Mouse (Mus musculus) hindbrain, embryonic 15.5 days (tissue): ENCODE measurements at regions not wholly inside any gene's neighbourhood (a gene's known extent, or its start where the extent isn't known, plus 50 kb on each side); places are given as distances from the start of the nearest gene placed in this dataset.
A peak's percentile ranks its signal among the peaks of the same experiment; 100 is the strongest.

ENCODE experiments used
- ATAC-seq: fragments of 200-750 bp; cut with Nextera tagmentation; 2 replicates; pipeline ENCODE4 v1.8.0; 2017; ENCODE audit warnings: low read depth, moderate number of reproducible peaks, moderate TSS enrichment; ENCODE audit not compliant: low FRiP score
- H3K27ac ChIP-seq: fragments of 300-500 bp; sonication (generic); replicated peaks from 2 replicates; pipeline ENCODE4 v1.5.1; 2015; ENCODE audit warnings: mild to moderate bottlenecking, inconsistent platforms
- H3K27me3 ChIP-seq: fragments of 300-500 bp; sonication (generic); 2 replicates; pipeline ENCODE4 v1.6.1; 2015; ENCODE audit warnings: control low read depth, inconsistent platforms
- H3K36me3 ChIP-seq: fragments of 300-500 bp; sonication (generic); 2 replicates; pipeline ENCODE4 v1.6.1; 2015; ENCODE audit warnings: control low read depth, inconsistent platforms
- H3K4me1 ChIP-seq: fragments of 300-500 bp; sonication (generic); replicated peaks from 2 replicates; pipeline ENCODE4 v1.6.1; 2015; ENCODE audit warnings: control low read depth, inconsistent platforms
- H3K4me2 ChIP-seq: fragments of 300-500 bp; sonication (generic); 2 replicates; pipeline ENCODE4 v1.6.1; 2015; ENCODE audit warnings: moderate library complexity, mild to moderate bottlenecking, inconsistent platforms
- H3K4me3 ChIP-seq: fragments of 300-500 bp; sonication (generic); 2 replicates; pipeline ENCODE4 v1.5.1; 2015; ENCODE audit warnings: mild to moderate bottlenecking, inconsistent platforms
- H3K9ac ChIP-seq: fragments of 300-500 bp; sonication (generic); 2 replicates; pipeline ENCODE4 v1.6.1; 2015; ENCODE audit warnings: inconsistent platforms
- H3K9me3 ChIP-seq: fragments of 300-500 bp; sonication (generic); 2 replicates; pipeline ENCODE4 v1.6.1; 2016; ENCODE audit warnings: control low read depth, inconsistent platforms
- WGBS: fragments of 180-500 bp; shearing (Covaris S2); methylation state at CpG from one replicate; pipeline ENCODE4 v1.1.7; 2015; 5-methylcytosine and 5-hydroxymethylcytosine counted together

DNA sequence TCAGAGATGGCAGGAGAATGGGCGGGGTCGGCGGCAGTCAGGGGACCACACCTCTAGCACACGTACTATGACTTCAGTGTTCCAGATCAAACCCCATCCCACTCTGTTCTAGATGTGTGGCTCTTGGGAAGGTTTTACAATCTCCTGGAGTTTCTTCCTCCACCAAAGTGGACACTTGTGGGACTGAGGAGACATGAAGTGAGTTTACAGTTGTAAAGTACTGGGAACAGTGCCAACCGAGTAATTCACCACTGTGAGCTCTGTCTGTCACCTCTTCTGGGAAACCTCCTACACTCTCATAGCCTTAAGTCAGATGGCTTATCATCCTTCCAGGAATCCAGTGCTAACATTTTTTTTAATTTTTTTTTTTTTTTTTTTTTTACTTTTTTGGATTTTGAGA lies 209.1 kb downstream of the Xxylt1 start:
- no peaks in the 10 kb centered on the region for H3K9me3 ChIP-seq
- no peak overlapping the region for H3K4me2 ChIP-seq
- no peak for ATAC-seq
- H3K4me1 ChIP-seq = peaks cover 16% of the 10 kb centered on the region
- WGBS = 90% methylated on average over 5 of the region's 5 CpGs
- H3K27me3 ChIP-seq = no peaks in the 10 kb centered on the region
- no peaks in the 10 kb centered on the region for H3K36me3 ChIP-seq
- H3K4me3 ChIP-seq = no peak overlapping the region
- no peak overlapping the region for H3K9ac ChIP-seq
- H3K27ac ChIP-seq = no peak overlapping the region

DNA sequence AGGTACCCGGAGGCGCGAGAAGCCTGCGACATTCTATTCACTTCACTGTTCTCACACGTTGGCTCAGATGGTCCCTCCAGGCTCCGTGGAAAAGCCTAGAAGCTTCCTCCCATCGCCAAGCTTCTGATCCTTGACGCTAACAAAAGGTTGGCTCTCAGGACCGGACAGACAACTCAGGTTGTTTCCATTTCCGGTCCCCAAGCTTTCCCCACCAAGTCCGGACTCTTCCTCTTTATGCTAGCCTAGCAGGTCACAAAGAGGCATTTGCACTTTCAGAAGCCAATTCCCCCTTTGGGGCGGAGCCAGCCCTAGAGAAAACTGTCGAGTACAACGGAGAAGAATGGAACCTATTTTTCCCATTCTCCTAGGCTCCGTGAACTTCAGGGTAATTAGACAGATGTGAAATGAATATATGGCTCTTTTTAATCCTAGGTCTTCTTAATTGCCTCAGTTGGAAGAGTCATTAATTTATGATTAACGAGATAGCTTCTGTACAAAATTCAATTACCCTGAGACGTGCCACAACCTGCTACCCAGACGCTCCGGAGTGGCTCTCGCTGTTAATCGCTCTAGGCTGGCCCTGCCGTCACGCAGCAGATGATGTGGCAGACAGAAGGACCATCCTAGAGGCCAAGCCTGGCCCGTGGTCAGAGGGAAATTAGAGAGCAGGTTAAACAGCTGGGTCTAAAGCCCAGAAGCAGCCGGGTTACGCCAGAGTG lies 207.6 kb downstream of the Xxylt1 start:
- peak; percentile 76 for ATAC-seq
- Histone ChIP-seq H3K27ac (peak overlapping the region; percentile 59), H3K9ac (no peak overlapping the region), H3K27me3 (no peaks in the 10 kb centered on the region), H3K9me3 (no peaks in the 10 kb centered on the region), H3K4me3 (no peak overlapping the region), H3K36me3 (no peaks in the 10 kb centered on the region), H3K4me2 (peak overlapping the region; percentile 32), H3K4me1 (peaks cover 16% of the 10 kb centered on the region)
- 23% methylated on average over 26 of the region's 26 CpGs for WGBS

- no peaks in the 10 kb centered on the region for H3K36me3 ChIP-seq
- H3K27me3 ChIP-seq = no peaks in the 10 kb centered on the region
- peaks cover 16% of the 10 kb centered on the region for H3K4me1 ChIP-seq
- H3K4me3 ChIP-seq = no peak overlapping the region
- no peak overlapping the region for H3K9ac ChIP-seq
- ATAC-seq = no peak
- no peak overlapping the region for H3K4me2 ChIP-seq
- 58% methylated on average over 7 of the region's 7 CpGs for WGBS
- H3K9me3 ChIP-seq = no peaks in the 10 kb centered on the region
- H3K27ac ChIP-seq = peak overlapping the region; percentile 20; the same call in 1 of the 2 replicates
These were observed 205.9 kb downstream of the Xxylt1 start for GRCm38 (mm10) chr16:30875235-30875829.

DNA sequence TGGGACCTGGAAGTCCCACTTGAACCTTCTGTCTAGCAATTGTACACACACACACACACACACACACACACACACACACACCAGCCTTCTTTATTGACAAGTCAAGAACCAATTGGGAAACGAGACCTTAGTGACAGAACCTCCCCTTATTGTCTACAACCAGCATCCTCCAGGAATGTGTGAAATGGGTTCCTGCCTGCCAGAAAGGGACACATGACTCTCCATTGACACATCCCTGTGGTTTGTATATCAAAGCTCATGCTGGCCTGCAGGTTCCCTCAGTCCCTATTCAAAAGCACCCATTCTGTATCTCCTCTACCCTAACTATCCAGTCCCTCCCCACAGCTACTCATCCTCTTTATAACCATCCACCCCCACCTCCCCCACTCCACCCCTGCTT lies 202.4 kb downstream of the Xxylt1 start:
- ATAC-seq = no peak
- no peak overlapping the region for H3K4me2 ChIP-seq
- H3K27ac ChIP-seq = no peak overlapping the region
- 93% methylated on average over 1 of the region's 1 CpGs for WGBS
- H3K36me3 ChIP-seq = no peaks in the 10 kb centered on the region
- H3K9ac ChIP-seq = no peak overlapping the region
- H3K27me3 ChIP-seq = no peaks in the 10 kb centered on the region
- peaks cover 10% of the 10 kb centered on the region for H3K4me1 ChIP-seq
- H3K9me3 ChIP-seq = no peaks in the 10 kb centered on the region
- no peak overlapping the region for H3K4me3 ChIP-seq

- ATAC-seq = no peak
- Histone ChIP-seq H3K9ac (no peak overlapping the region), H3K36me3 (no peaks in the 10 kb centered on the region), H3K4me1 (peaks cover 6% of the 10 kb centered on the region), H3K4me3 (no peak overlapping the region), H3K9me3 (no peaks in the 10 kb centered on the region), H3K4me2 (no peak overlapping the region), H3K27ac (no peak overlapping the region), H3K27me3 (no peaks in the 10 kb centered on the region)
- 84% methylated on average over 1 of the region's 1 CpGs for WGBS
These were observed 201.4 kb downstream of the Xxylt1 start for GRCm38 (mm10) chr16:30879878-30880277.

DNA sequence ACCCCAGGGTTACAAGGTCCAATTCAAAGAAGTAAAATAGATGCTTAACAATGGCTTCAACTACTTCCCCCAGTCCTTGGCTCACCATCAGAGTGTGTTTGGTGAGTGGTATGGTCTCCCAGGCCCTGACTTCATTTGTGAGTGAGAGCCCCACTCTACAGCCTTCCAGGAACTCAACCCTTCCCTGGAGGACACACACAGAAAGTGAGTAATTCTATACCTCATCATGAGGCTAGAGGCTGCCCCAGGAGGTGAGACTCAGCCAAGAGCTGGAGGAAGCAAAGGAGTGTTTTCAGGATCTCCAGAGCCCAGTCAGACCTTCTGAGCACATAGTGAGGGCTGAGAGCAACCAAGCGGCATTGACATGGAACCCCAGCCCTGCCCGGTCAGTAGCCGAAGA lies 200.6 kb downstream of the Xxylt1 start:
- H3K4me3 ChIP-seq = no peak overlapping the region
- H3K9me3 ChIP-seq = no peaks in the 10 kb centered on the region
- H3K4me1 ChIP-seq = peaks cover 6% of the 10 kb centered on the region
- no peak for ATAC-seq
- no peak overlapping the region for H3K27ac ChIP-seq
- no peak overlapping the region for H3K4me2 ChIP-seq
- no peaks in the 10 kb centered on the region for H3K36me3 ChIP-seq
- no peaks in the 10 kb centered on the region for H3K27me3 ChIP-seq
- 96% methylated on average over 3 of the region's 3 CpGs for WGBS
- H3K9ac ChIP-seq = no peak overlapping the region

GRCm38 (mm10) chr16:30881186-30881585 lies 200.0 kb downstream of the Xxylt1 start:
- WGBS = 80% methylated on average over 5 of the region's 5 CpGs
- H3K27ac ChIP-seq = no peak overlapping the region
- no peaks in the 10 kb centered on the region for H3K9me3 ChIP-seq
- H3K4me2 ChIP-seq = no peak overlapping the region
- no peaks in the 10 kb centered on the region for H3K27me3 ChIP-seq
- H3K4me1 ChIP-seq = peaks cover 6% of the 10 kb centered on the region
- H3K36me3 ChIP-seq = no peaks in the 10 kb centered on the region
- no peak for ATAC-seq
- H3K4me3 ChIP-seq = no peak overlapping the region
- no peak overlapping the region for H3K9ac ChIP-seq

DNA sequence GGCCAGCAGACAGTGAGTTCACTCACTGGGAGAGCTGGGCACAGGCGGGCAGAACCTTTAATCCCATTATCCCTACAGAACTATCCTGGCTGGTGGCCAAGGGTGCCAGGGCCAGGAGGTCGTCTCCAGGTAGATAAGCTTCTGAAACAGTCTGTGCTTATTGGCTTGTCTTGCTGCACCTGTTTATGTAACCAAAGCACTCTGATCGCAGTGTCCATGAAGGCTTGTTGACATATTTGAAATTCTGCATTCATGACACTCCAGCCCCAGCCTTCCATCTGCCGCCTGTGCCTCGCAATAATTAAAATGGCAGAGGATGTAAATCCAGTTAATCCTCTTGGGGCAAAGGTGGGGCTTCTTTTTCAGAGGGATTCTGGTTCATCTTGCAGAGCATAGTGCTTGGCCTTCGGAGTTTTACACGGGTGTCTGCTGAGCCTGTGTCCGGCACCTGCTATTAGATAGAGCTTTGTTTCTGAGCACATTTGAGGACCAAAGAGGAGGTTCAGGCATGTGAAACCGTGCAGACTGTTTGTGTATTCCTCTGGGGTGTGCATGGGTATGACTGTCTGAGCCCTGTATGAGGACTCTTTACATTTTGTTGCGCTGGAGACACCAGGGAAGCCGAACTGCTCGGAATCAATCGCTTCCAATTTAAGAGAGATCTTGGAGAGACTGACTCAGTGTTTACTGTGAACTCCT lies 197.6 kb downstream of the Xxylt1 start:
- no peak for ATAC-seq
- Histone ChIP-seq H3K27ac (no peak overlapping the region), H3K36me3 (no peaks in the 10 kb centered on the region), H3K9me3 (no peaks in the 10 kb centered on the region), H3K9ac (no peak overlapping the region), H3K4me3 (no peak overlapping the region), H3K4me1 (peaks cover 6% of the 10 kb centered on the region), H3K27me3 (no peaks in the 10 kb centered on the region), H3K4me2 (no peak overlapping the region)
- WGBS = 57% methylated on average over 13 of the region's 13 CpGs

GRCm38 (mm10) chr16:30884189-30884551 lies 197.1 kb downstream of the Xxylt1 start:
- no peaks in the 10 kb centered on the region for H3K27me3 ChIP-seq
- no peak overlapping the region for H3K4me2 ChIP-seq
- H3K27ac ChIP-seq = no peak overlapping the region
- H3K4me3 ChIP-seq = no peak overlapping the region
- peaks cover 6% of the 10 kb centered on the region for H3K4me1 ChIP-seq
- H3K36me3 ChIP-seq = no peaks in the 10 kb centered on the region
- H3K9me3 ChIP-seq = no peaks in the 10 kb centered on the region
- 53% methylated on average over 6 of the region's 6 CpGs for WGBS
- no peak overlapping the region for H3K9ac ChIP-seq
- no peak for ATAC-seq

DNA sequence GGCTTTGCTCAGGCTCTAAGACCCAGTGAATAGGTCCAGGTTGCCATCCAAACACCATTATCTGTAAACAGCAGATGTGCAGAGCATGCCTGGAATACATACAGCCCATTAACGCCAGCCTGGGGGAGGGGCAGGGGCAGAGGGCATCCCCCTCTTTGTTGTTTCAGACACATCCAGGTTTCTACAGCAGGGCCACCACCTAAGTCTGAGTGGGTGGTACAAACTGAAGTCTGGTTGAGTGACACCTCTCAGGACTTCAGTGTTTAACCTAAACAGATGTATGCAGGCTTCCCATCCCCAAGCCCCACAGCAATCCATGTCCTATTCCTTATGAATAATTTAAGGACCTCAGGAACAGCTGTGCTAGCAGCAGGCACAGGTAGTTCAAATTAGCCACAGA lies 194.2 kb downstream of the Xxylt1 start:
- H3K4me1 ChIP-seq = peaks cover 6% of the 10 kb centered on the region
- H3K9ac ChIP-seq = no peak overlapping the region
- H3K4me3 ChIP-seq = no peak overlapping the region
- H3K36me3 ChIP-seq = no peaks in the 10 kb centered on the region
- no peaks in the 10 kb centered on the region for H3K27me3 ChIP-seq
- no peak overlapping the region for H3K27ac ChIP-seq
- ATAC-seq = 0 out of 2 replicates have a peak, but pooled peaks have one; percentile 15
- H3K9me3 ChIP-seq = no peaks in the 10 kb centered on the region
- H3K4me2 ChIP-seq = no peak overlapping the region
- 33% methylated on average over 1 of the region's 1 CpGs for WGBS

DNA sequence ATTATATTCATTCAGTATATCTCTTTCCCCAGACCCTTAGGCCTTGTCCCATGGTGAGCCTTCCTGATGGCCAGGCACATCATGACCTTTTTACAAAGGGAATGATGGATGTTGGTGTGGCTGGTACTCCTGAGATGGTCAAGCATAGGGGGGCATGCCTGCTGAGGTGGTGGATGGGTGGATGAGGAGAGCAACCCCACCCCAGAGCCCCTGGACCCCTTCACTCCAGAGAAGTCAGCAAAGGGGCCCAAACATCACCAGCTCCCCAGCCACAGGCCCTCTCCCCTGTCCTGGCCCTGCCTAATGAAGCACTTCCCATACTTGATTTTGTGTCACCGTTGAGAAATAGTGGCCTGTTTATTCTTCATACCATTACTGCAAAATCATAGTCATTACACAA lies 193.7 kb downstream of the Xxylt1 start:
- 100% methylated on average over 1 of the region's 1 CpGs for WGBS
- H3K4me1 ChIP-seq = peaks cover 6% of the 10 kb centered on the region
- H3K27ac ChIP-seq = no peak overlapping the region

GRCm38 (mm10) chr16:30888556-30889323 lies 192.5 kb downstream of the Xxylt1 start:
- H3K9ac ChIP-seq = no peak overlapping the region
- no peaks in the 10 kb centered on the region for H3K36me3 ChIP-seq
- WGBS = 90% methylated on average over 3 of the region's 3 CpGs
- no peak overlapping the region for H3K4me3 ChIP-seq
- H3K27me3 ChIP-seq = no peaks in the 10 kb centered on the region
- H3K4me1 ChIP-seq = no peaks in the 10 kb centered on the region; the same call in 1 of the 2 replicates
- no peak overlapping the region for H3K4me2 ChIP-seq
- ATAC-seq = no peak
- no peak overlapping the region for H3K27ac ChIP-seq
- H3K9me3 ChIP-seq = no peaks in the 10 kb centered on the region

More for the DNA sequence above, 193.7 kb downstream of the Xxylt1 start:
- ATAC-seq = no peak
- Histone ChIP-seq H3K4me2 (no peak overlapping the region), H3K4me3 (no peak overlapping the region), H3K9ac (no peak overlapping the region), H3K36me3 (no peaks in the 10 kb centered on the region), H3K9me3 (no peaks in the 10 kb centered on the region), H3K27me3 (no peaks in the 10 kb centered on the region)
